Mouse (Mus musculus) testis, adult 2 months (tissue): ENCODE measurements around the gene Hist2h2aa1.

Experiments
- CTCF ChIP-seq: fragments of 200-500 bp; IDR thresholded peaks from 2 replicates; pipeline ENCODE4 v1.5.1; 2012; ENCODE audit warnings: low read depth, mild to moderate bottlenecking, inconsistent platforms, low read length, moderate library complexity; ENCODE audit not compliant: control insufficient read depth, insufficient read depth, insufficient replicate concordance
- POLR2A ChIP-seq: fragments of 200-500 bp; IDR thresholded peaks from 2 replicates; pipeline ENCODE4 v1.6.1; 2012; ENCODE audit warnings: low read depth, mild to moderate bottlenecking, inconsistent platforms, low read length, moderate library complexity; ENCODE audit not compliant: control insufficient read depth

DNA sequence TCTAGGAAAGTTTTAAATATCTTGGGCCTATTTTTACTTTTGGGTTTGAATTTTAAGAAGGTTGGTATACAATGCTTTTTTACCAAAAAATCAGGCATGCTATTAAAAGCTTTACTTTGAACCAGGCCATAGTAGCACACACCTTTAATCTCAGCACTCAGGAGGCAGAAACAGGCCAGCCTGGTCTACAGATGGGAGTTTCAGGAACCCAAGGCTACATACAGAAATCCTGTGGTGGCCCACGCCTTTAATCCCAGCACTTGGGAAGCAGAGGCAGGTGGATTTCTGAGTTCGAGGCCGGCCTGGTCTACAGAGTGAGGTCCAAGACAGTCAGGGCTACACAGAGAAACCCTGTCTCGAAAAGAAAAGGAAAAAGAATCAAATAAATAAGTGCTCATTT is 22.2 kb downstream of the Hist2h2aa1 start:
- TF ChIP-seq POLR2A, result no peak
- no peak for TF ChIP-seq CTCF
